Mouse (Mus musculus) ES-E14 (cell line): Measurements from ENCODE around the gene Ankrd26.

ENCODE experiments used
- MAFK ChIP-seq: IDR thresholded peaks from 2 replicates; pipeline ENCODE4 v1.6.1; 2014; ENCODE audit warnings: mild to moderate bottlenecking, low read depth, low read length, inconsistent platforms; ENCODE audit not compliant: insufficient read depth
- ZNF384 ChIP-seq: IDR thresholded peaks from 2 replicates; pipeline ENCODE4 v1.6.1; 2012; ENCODE audit warnings: low read depth, low read length, inconsistent platforms

DNA sequence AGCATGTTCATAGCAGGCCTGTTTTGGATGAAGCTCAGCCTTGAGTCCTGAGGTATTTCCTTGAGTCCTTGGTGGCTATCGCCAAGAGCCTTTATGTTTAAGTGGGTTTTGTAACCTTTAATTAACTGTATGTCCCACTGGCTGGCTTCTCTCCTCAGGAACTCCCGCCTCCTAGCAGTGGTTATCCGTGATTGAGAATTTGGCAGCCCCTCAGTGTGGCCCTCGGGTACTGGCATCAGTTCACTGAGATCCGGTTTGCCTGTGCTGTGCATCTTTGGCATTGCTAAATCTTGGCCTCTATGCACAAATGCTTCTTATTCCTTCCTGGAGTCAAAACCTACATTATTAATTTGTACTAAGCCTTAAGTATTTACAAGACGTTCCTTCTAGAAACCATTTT lies 46.9 kb upstream of the Ankrd26 start:
- TF ChIP-seq MAFK (no peak), ZNF384 (no peak)
